Mouse (Mus musculus): ENCODE measurements around the gene Pafah1b1.

Gene Pafah1b1

GRCm38 (mm10) chr11:74660336-74660735, 64.1 kb downstream of the Pafah1b1 start:
- no peak for DNase-seq

- DNase-seq, result no peak
Measured at GRCm38 (mm10) chr11:74655941-74656340, 68.5 kb downstream of the Pafah1b1 start.

- DNase-seq, result no peak
Measured at GRCm38 (mm10) chr11:74653385-74653784, 71.1 kb downstream of the Pafah1b1 start.

DNA sequence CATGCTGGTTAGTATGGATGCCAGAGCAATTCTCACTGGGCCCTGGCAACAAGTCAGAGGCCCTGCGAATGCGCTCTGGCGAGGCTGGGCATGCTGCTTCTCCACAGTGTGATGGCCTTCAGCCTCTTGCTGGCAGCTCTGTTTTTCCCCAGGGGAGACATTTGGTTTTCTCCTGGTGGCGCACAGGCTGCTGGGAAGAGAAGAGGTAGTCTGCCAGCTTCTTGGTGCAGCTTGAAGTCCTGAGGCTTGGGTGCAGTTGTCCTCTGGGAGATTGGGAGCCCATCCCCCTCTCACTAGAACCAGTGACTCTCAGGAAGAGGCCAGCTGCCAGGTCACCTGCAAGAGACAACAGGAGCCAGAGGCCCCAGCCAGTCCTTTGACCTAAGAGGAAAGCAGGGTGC, 71.7 kb downstream of the Pafah1b1 start:
- no peak for DNase-seq

- no peak for DNase-seq
Measured at GRCm38 (mm10) chr11:74650576-74651100, 73.8 kb downstream of the Pafah1b1 start.

DNA sequence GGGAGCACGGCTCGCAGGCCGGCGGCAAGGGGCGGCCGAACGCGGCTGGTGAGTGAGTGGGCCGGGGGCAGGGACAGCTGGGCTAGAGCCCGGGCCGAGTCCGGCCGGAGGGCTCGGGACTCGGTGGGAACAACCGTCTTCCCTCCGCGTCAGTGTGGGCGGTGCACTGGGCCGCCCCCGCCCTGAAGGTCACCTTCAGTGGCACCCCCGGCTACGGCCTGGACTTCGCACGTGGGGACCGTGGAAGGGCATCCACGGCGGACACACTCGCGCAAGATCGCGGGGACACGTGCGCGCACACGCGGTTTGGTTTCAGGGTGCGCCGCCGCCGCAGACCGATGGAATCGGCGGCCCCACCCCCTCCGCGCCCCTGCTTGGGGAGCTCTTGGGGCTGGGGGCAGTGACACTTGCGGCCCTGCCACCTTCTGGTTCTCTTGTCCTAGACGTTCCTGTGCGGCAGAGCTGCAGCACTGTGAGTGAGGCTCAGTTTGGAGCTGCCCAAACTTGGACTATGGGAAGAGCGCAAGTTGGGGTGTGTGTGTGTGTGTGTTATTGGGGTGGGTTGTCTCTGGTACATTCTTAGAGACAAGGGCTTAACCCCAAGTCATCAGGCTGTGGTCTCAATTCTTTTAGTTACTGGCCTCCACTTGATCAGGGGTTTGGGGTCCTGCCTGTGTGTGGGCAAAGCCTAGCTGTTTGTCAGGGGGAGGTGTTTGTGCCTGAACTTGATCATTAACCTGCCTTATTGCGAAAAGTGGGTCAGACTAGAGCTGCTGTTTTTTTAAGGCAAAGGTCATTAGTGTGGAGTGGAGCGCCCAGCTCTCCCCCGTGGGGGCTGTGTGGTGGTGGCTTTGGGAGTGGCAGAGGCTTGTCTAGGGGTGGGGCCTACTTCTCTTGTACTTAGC, 74.6 kb downstream of the Pafah1b1 start:
- peak; percentile 18 for DNase-seq

GRCm38 (mm10) chr11:74649095-74649646, 75.3 kb downstream of the Pafah1b1 start, which contains the start of gene Cluh:
Gene Cluh (plus strand): TSS chr11:74649495.
- peak; percentile 97 for DNase-seq

DNA sequence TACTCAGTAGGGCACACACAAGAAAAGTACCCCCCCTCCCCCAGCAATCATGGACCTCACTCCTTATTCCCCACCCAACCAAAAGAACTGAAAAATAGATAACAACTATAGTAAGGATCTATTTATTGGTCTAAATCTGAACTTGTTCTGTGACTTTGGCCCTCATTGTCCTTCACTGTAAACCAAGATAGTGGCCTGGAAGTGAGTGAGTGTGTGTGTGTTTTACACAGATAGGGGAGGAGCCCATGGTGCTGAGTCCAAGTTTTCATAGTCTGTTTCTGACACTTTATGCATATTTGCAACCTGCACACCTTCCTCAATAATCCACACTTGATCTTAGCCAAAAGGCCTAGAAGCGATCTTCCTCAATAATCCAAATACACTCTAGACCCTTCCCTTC, 75.8 kb downstream of the Pafah1b1 start:
- DNase-seq, result no peak

DNA sequence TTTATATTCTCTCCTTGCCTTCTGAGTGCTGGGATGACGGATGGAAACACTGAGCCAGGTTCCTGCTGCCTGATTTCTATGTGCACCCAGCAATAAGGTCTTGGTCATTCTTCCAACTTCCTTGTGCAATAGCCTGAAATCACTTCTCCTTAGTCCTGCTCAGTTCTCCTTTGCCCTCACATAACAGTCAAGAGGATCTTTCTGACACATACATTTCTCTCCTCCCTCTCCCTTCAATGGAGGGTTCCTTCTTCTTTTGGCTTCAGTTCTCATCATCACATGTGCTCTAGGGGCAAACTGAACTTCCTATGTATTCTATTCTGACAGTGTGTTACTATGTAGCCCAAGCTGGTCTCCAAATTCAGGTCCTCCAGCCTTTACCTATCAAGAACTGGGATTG, 76.5 kb downstream of the Pafah1b1 start:
- no peak for DNase-seq

DNA sequence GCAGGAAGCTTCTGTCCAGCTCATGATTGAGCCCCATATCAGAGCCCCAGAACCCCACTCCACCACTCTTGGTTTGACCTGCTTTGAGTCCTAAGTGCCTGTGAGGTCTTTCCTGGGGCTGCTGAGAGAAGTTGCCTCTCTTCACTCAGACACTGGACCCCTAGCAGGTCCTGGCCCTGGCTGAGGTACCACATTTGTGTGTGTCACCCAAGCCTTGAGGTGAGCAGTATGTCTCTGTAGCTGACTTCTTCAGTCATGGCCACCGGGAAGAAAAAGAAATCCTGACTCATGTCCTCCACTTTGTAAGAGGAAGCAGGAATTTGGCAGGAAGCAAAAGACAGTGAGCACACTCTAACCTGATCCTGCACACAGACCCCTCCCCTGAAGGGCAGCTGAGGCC, 84.8 kb downstream of the Pafah1b1 start:
- DNase-seq, result no peak

- peak; percentile 29 for DNase-seq
Measured at GRCm38 (mm10) chr11:74638791-74639411, 85.6 kb downstream of the Pafah1b1 start.

DNA sequence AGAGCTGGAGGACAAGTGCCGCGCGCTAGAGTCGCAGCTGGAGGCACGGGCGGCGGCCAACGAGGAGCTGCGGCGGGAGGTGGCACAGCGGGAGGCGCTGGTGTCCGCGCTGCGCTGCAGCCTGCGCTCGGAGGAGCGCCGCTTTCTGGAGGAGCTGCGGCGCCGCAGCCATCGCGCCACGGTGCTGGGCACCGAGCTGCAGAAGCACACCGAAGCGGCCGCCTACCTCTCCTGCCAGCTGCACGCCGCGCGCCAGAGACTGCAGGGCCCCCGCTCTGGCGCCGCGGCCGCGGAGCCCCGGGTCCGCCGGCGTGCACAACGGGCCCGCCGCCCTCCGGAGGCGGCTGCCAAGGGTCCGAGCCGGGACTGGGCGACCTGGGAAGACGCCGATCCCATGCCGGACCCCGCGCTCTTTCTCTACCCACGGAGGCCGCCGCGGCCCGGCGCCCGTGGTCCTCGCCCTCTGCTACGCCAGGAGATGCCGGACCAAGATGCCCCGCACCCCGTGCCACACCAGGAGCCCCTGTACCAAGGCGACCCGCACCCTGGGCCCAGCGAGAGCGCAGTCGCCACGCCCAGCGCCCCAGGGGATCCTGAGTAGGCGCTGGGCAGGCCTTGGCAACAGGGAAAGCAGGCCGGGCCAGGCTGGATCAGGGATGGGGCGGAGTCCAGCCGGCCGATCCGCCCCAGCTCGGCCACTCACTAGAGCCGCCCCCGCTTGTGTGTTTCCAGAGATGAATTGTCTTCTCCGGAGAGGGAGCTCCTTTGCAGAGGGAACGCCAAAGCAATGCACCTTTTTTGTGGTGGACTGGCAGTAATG, 86.3 kb downstream of the Pafah1b1 start:
- DNase-seq, result peak; percentile 80

DNA sequence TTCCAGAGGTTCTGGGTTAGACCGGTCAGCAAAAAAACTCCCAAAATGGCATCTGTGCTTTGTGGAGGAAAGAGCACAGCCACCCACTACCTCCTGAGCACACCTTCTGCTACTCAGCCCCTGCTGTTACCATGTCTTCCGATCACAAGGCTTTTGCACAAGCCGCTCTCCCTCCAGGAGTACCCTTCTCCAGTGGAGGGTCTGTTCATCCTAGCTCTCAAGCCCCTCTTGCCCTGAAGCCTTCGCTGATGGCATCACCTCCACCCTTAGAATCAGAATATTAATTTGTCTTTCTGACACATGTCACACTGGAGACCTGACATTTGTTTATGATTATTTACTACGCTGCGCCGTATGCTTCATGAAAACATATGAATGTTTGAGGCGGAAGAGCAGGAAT, 87.0 kb downstream of the Pafah1b1 start:
- no peak for DNase-seq

DNA sequence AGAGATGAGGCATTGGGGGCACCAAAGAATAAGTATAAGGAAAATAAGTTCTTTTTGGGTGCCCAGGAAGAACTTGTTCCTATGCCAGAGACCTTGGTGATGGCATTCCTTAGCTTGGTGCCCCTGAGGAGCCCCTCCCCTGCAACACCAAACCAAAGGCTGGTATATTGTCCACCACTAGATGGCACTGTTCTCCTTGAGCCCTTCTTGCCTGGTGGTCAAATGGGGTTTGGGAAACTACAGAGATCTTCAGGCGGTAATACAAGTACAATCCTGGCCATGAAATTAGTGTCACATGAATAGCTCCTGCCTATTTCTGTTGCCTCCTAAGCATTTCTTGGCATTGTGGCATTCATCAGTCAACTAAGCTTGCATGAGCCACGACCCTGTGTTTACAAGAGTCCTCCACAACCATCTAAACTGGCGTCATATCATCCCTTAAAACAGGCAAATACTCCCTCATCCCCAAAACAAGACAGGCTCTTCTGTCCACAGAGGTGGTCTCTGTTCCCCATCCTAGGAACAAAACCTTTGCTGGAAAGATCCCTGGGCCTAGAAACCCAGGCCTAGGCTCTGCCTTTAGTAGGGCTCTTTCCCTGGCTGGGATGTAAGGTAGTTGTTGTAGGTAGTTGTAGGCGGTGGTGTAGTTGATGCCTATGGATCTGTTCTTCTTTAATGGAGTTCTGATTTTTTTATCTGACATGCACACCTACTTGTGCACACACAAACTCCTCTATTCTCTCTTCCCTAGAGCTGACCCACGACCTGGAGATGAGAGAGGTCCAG, 89.8 kb downstream of the Pafah1b1 start:
- DNase-seq, result peak; percentile 79

DNA sequence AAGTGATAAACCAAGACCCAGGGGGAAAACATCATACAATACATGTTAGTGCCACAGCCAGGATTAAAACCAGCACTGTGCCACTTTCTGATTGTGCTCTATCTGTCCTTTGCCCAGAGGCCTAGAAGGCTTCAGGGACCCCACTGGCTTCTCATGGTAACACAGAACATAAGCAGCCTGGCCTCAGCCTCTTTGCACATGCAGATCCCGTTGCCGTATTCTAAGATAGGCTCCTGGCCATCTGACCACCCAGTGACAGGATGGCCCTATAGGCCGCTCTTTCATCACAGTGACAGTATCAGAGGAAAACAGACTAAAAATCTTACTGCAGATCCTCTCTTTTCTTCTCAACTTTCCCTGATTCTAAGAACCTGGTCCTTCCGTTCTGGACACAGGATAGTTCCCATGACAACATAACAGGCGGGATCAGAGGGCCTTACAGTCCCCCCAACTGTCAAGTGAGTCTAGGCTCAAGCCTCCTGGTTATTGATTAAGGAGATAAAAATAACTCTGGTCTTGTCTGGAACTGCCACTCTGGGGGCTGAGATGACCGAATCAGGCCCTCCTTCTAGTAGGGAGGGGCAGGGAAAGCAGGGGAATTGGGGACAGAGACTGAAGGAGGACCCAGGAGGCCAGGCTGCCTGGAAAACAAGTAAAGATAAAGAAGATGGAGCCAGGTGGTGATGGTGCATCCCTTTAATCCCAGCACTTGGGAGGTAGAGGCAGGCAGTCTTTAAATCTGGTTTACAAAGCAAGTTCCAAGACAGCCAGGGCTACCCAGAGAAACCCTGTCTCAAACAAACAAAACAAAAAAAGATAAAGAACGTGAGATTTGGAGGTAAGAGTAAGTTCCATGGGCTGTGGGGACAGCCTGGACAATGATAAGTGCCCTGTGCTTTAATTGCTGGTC, 92.3 kb downstream of the Pafah1b1 start:
- DNase-seq, result no peak

GRCm38 (mm10) chr11:74627481-74627880, 97.0 kb downstream of the Pafah1b1 start:
- DNase-seq, result no peak

- DNase-seq, result no peak
Measured at GRCm38 (mm10) chr11:74625333-74625732, 99.1 kb downstream of the Pafah1b1 start.
